Mouse (Mus musculus): ENCODE data around the gene Ccnt1.

GRCm38 (mm10) chr15:98503317-98503716 lies 67.4 kb downstream of the Ccnt1 start:
- no peak for TF ChIP-seq POLR2A (IDR thresholded peaks at IDR 0.05; ENCODE audit: low read depth, low read length)
- TF ChIP-seq CTCF (IDR thresholded peaks at IDR 0.05; ENCODE audit: borderline replicate concordance, insufficient read depth, low read length) = no peak

Measured in embryonic fibroblast, embryonic 13.5 days (primary cell).